Mouse (Mus musculus) C2C12 (cell line): ENCODE results near the gene Wasf2. TPM values are rescaled to one million over a fixed set of nuclear protein-coding genes. Genes with fewer than 3 reads are reported as not detected.
A peak's percentile ranks its signal among the peaks of the same experiment; 100 is the strongest.

Experiments used
- H3K27me3 ChIP-seq: one replicate; pipeline ENCODE4 v1.6.1; 2011; ENCODE audit not compliant: control insufficient read depth, insufficient read depth, insufficient read length
- H3K36me3 ChIP-seq: one replicate; pipeline ENCODE4 v1.6.1; 2011; ENCODE audit not compliant: control insufficient read depth, insufficient read depth
- H3K4me3 ChIP-seq: one replicate; pipeline ENCODE4 v1.5.1; 2011; ENCODE audit warnings: mild to moderate bottlenecking, control low read depth; ENCODE audit not compliant: poor library complexity, insufficient read depth, severe bottlenecking
- H3K79me2 ChIP-seq: one replicate; pipeline ENCODE4 v1.6.1; 2011; ENCODE audit not compliant: control insufficient read depth, insufficient read depth
- H3K79me3 ChIP-seq: one replicate; pipeline ENCODE4 v1.6.1; 2011; ENCODE audit warnings: low read depth, control low read depth
- H3ac ChIP-seq: one replicate; pipeline ENCODE3; 2011; ENCODE audit warnings: low read depth; ENCODE audit not compliant: control insufficient read depth, insufficient read length
- CEBPB ChIP-seq: IDR thresholded peaks from one replicate; pipeline ENCODE4 v1.6.1; 2011; ENCODE audit warnings: low read depth, mild to moderate bottlenecking, control low read depth, moderate library complexity
- CTCF ChIP-seq: IDR thresholded peaks from one replicate; pipeline ENCODE4 v1.5.1; 2011; ENCODE audit not compliant: control insufficient read depth, insufficient read depth, insufficient read length
- FOSL1 ChIP-seq: IDR thresholded peaks from one replicate; pipeline ENCODE4 v1.8.0; 2011; ENCODE audit warnings: mild to moderate bottlenecking, low read length; ENCODE audit not compliant: poor library complexity, insufficient read depth, severe bottlenecking
- MAX ChIP-seq: IDR thresholded peaks from one replicate; pipeline ENCODE4 v1.6.1; 2011; ENCODE audit warnings: mild to moderate bottlenecking, control low read depth
- MYOD1 ChIP-seq: IDR thresholded peaks from one replicate; pipeline ENCODE4 v1.6.1; 2011; ENCODE audit warnings: low read depth; ENCODE audit not compliant: control insufficient read depth, insufficient read length
- MYOG ChIP-seq: IDR thresholded peaks from one replicate; pipeline ENCODE4 v1.6.1; 2011; ENCODE audit not compliant: control insufficient read depth, insufficient read length; ENCODE audit errors: extremely low read depth
- USF1 ChIP-seq: IDR thresholded peaks from one replicate; pipeline ENCODE4 v1.6.1; 2011; ENCODE audit warnings: low read depth, mild to moderate bottlenecking, control low read depth, moderate library complexity
- polyA plus RNA-seq: library from polyadenylated mRNA; unstranded; fragments of >200 nt; fragmentation: generic; extraction: Trizol; gene quantifications from one replicate; pipeline ENCODE4 v1.2.1, GENCODE M21; 2012; ENCODE audit warnings: missing spikeins

Wasf2 gene
- polyA plus RNA-seq, 1 experiment: 52.1 TPM

DNA sequence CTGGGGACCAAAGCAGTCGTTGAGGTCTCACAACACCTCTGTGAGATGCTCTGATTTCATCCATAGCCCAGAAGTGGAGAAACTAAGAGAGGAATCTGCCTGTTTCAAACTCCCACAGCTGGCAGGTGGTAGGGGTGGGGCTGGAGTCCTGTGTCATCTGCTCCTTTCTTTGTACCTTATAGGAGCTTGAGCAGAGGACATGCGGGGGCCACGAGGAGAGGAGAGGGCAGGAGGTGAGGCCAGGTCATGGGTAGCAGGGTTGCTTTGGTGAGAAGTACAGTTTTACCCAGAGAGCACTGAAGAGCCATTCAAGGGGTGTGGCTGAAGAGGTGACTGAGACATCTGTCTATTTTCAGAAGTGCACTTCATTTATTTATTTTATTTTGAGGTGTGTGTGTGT lies 15.5 kb upstream of the Wasf2 start:
- H3K4me3 ChIP-seq: no peak overlapping the region
- TF ChIP-seq CTCF: no peak
- TF ChIP-seq CEBPB: no peak
- no peak for TF ChIP-seq MAX
- no peak for TF ChIP-seq FOSL1
- no peak for TF ChIP-seq MYOD1
- TF ChIP-seq USF1: no peak
- TF ChIP-seq MYOG: no peak
- no peak overlapping the region for H3ac ChIP-seq
- H3K79me2 ChIP-seq: no peaks in the 10 kb centered on the region
- H3K36me3 ChIP-seq: no peaks in the 10 kb centered on the region
- H3K27me3 ChIP-seq: no peaks in the 10 kb centered on the region
- H3K79me3 ChIP-seq: no peaks in the 10 kb centered on the region

DNA sequence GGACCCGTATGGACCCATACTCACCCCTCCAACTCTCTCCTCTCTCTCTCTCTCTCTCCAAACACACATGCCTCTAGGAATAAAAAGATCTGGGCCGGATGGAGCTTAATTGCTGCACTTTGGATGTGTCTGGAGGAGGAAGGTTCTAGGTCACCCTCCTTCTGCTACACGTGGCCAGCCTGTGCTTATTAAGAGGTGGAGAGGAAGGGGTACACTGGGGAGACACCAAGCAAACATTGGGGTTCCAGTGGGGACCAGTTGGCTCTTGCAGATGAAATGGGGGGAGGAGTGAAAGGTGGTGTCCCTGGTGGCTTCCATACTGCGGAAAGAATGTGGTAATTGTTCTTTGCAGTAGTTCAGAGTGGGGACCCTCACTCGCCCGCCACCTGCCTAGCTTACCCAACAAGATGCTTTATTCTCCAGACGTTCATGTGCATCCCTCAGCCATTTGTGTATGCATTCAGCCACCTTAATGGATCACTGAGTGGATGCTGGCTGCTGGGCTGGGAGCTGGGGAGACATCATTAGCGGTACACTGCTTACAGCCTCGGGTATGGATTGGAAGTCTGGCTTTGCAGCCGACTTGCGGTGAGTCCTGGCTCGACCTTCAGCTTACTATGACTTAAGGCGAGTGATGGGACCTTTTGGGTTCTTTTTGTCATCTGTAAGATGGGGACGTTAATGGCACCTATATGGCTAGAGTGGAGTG lies 14.4 kb upstream of the Wasf2 start:
- Histone ChIP-seq H3K79me3 (no peaks in the 10 kb centered on the region), H3K79me2 (no peaks in the 10 kb centered on the region), H3K36me3 (no peaks in the 10 kb centered on the region), H3K27me3 (no peaks in the 10 kb centered on the region), H3K4me3 (no peak overlapping the region), H3ac (no peak overlapping the region)
- TF ChIP-seq MAX: no peak

DNA sequence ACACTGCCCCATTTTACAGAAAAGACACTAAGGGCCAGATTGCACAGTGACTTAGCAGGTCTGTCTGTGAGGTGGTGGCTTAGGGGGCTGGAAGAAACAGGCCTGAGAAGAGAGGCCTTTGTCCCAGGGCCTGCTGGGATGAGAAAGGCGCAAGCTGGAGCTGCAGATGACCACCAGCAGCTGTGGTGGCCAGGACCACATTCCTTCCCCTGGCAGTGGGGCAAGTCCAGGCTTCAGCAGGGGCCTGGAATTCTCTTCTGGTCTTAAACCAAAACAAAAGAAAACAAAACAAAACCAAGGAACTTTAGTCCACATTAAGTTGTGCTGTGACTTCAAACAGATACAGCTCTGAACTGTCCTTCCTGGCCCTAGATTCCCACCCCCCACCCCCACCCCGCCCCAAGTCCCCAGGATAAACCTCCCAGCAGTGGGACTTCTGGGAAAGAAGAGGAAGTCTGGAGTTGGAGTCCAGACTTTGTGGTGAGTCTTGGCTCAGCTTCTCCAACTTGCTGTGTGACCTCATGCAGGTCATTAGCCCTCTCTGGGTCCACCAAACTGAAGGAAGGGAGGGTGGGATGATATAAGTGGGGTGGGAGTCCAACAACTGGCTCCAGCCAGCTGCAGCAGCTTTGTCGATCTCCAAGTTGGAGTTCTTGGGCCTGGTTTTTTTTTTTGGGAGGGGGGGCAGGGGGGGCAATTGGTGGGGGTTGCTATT lies 13.4 kb upstream of the Wasf2 start:
- H3K79me2 ChIP-seq: no peaks in the 10 kb centered on the region
- TF ChIP-seq MYOG (no peak), CEBPB (no peak), USF1 (no peak), FOSL1 (no peak), CTCF (no peak), MAX (no peak), MYOD1 (peak; percentile 68)
- H3K27me3 ChIP-seq: no peaks in the 10 kb centered on the region
- H3K79me3 ChIP-seq: no peaks in the 10 kb centered on the region
- H3ac ChIP-seq: peak overlapping the region; percentile 3
- no peak overlapping the region for H3K4me3 ChIP-seq
- no peaks in the 10 kb centered on the region for H3K36me3 ChIP-seq

DNA sequence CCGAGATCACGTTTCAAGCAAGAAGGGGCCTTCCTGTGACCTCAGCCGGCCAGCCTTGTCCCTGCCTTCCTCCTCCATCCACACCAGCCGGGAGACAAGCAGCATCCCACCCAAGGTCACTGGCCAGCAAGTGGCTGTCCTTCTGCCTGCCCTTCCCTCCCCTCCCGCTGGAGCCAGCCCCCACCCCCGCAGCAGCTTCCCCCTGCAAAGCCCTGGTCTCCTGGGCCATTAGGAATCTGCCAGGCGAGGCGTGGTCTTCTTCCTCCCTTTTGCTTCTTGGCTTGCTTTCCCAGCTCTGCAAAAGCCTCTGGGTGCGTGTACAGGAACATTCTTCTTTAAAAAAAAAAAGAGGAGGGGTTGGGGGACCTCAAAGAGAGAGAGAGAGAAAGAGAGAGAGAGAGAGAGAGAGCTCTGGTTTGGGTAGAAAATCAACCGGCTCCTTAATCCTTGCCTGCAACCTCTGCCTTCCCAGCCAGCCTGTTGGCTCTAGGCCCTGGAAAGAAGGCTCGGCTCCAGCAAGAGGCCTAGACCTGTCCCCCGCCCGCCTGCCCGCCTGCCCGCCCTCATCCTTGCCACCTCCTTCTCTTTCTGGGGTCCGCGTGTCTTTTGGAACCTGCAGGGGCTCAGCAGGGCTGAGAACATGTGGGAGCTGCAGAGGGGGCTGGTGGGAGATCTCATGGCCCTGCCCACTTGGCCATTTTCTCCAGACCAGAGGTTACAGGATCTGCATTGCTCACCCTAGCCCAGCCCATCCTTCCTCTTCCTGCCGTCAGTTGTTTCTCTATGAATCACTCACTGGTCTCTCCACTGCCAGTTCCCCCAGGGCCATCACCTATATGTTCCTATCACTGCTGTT lies 12.5 kb upstream of the Wasf2 start:
- no peak for TF ChIP-seq CTCF
- TF ChIP-seq FOSL1: no peak
- TF ChIP-seq CEBPB: no peak
- TF ChIP-seq MYOD1: no peak
- TF ChIP-seq MAX: no peak
- TF ChIP-seq MYOG: no peak
- no peak for TF ChIP-seq USF1
- H3ac ChIP-seq: peak overlapping the region; percentile 19
- peak overlapping the region; percentile 2 for H3K4me3 ChIP-seq
- no peaks in the 10 kb centered on the region for H3K27me3 ChIP-seq
- H3K79me3 ChIP-seq: no peaks in the 10 kb centered on the region
- H3K36me3 ChIP-seq: no peaks in the 10 kb centered on the region
- no peaks in the 10 kb centered on the region for H3K79me2 ChIP-seq

DNA sequence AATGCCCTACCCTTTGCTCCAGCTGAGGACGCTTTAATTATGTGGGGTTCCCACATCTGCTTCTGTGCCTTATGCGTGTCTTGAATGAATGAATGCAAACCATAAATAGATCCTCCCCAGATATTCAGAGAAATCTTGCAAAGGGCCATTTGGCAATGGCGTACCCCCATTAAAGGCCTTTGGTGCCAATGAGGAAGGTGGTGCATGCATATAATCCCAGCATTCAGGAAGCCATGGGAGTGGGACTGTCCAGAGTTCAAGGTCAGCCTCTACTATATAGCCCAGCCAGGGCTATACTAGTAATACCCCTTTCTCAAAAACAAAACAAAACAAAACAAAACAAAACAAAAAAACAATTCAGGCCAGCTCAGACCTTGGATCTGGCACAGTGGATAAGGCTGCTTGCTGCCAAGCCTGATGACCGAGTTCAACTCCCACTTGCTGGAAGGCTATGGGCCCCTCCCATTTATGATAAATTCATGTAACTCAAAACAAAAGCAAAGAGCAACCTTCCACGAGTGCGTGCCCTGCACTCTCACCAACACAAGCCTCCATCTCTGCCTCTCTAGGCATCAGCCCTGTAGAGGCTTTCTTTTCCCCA lies 11.4 kb upstream of the Wasf2 start:
- Histone ChIP-seq H3K27me3 (no peaks in the 10 kb centered on the region), H3K36me3 (no peaks in the 10 kb centered on the region), H3K79me2 (no peaks in the 10 kb centered on the region), H3K79me3 (no peaks in the 10 kb centered on the region), H3ac (no peak overlapping the region), H3K4me3 (no peak overlapping the region)
- TF ChIP-seq CTCF (no peak), MYOD1 (no peak), FOSL1 (no peak), CEBPB (no peak), MAX (no peak), USF1 (no peak), MYOG (no peak)
